Mouse (Mus musculus) kidney, embryonic 14.5 days (tissue): ENCODE measurements around the gene Nudt21. TPM values are rescaled to one million over a fixed set of nuclear protein-coding genes. Genes with fewer than 3 reads are reported as not detected.

Experiments used
- ATAC-seq: fragments of 200-750 bp; cut with Nextera tagmentation; 2 replicates; pipeline ENCODE4 v1.8.0; 2017; ENCODE audit warnings: moderate number of reproducible peaks, mild to moderate bottlenecking, moderate TSS enrichment, moderate library complexity; ENCODE audit not compliant: low FRiP score, low TSS enrichment
- H3K27ac ChIP-seq: fragments of 300-500 bp; sonication (generic); 2 replicates; pipeline ENCODE4 v1.5.1; 2014; ENCODE audit warnings: low read depth, mild to moderate bottlenecking, low read length, moderate library complexity, mixed read lengths
- H3K27me3 ChIP-seq: fragments of 300-500 bp; sonication (generic); 2 replicates; pipeline ENCODE4 v1.6.1; 2014; ENCODE audit warnings: mild to moderate bottlenecking, low read length; ENCODE audit not compliant: control insufficient read depth, insufficient read depth
- H3K36me3 ChIP-seq: fragments of 300-500 bp; sonication (generic); 2 replicates; pipeline ENCODE4 v1.6.1; 2014; ENCODE audit warnings: low read length, mixed read lengths; ENCODE audit not compliant: control insufficient read depth, insufficient read depth
- H3K4me1 ChIP-seq: fragments of 300-500 bp; sonication (generic); 2 replicates; pipeline ENCODE4 v1.6.1; 2014; ENCODE audit warnings: low read length, mixed read lengths; ENCODE audit not compliant: control insufficient read depth, insufficient read depth
- H3K4me2 ChIP-seq: fragments of 300-500 bp; sonication (generic); replicated peaks from 2 replicates; pipeline ENCODE4 v1.6.1; 2014; ENCODE audit warnings: low read depth, mild to moderate bottlenecking, low read length
- H3K4me3 ChIP-seq: fragments of 300-500 bp; sonication (generic); 2 replicates; pipeline ENCODE4 v1.5.1; 2014; ENCODE audit warnings: mild to moderate bottlenecking, low read length
- H3K9ac ChIP-seq: fragments of 300-500 bp; sonication (generic); 2 replicates; pipeline ENCODE4 v1.6.1; 2014; ENCODE audit warnings: low read depth, mild to moderate bottlenecking, low read length, moderate library complexity
- H3K9me3 ChIP-seq: fragments of 300-500 bp; sonication (generic); 2 replicates; pipeline ENCODE4 v1.6.1; 2016; ENCODE audit warnings: low read length; ENCODE audit not compliant: control insufficient read depth
- WGBS: fragments of 180-500 bp; shearing (Covaris S2); extraction: QIAGEN DNeasy Blood & Tissue Kit; methylation state at CpG from one replicate; pipeline ENCODE4 v1.1.7; 2014; 5-methylcytosine and 5-hydroxymethylcytosine counted together
- polyA plus RNA-seq: library from polyadenylated mRNA; unstranded; fragments of >200 nt; fragmentation: Nextera tagmentation; extraction: Ambion mirVana; gene quantifications from 2 replicates; pipeline ENCODE4 v1.2.1, GENCODE M21; 2014

Gene Nudt21
- polyA plus RNA-seq, 1 experiment from 2014 or later = 142 TPM

GRCm38 (mm10) chr8:93976446-93977211 is 60.2 kb downstream of the Nudt21 start:
- no peak overlapping the region for H3K4me2 ChIP-seq
- H3K4me1 ChIP-seq = no peaks in the 10 kb centered on the region
- H3K36me3 ChIP-seq = peaks cover 93% of the 10 kb centered on the region
- H3K27ac ChIP-seq = no peak overlapping the region
- no peak overlapping the region for H3K4me3 ChIP-seq
- H3K27me3 ChIP-seq = no peaks in the 10 kb centered on the region
- WGBS = 93% methylated on average over 6 of the region's 6 CpGs
- H3K9me3 ChIP-seq = no peaks in the 10 kb centered on the region
- no peak overlapping the region for H3K9ac ChIP-seq
- ATAC-seq = no peak

GRCm38 (mm10) chr8:93975358-93975757 is 61.5 kb downstream of the Nudt21 start:
- no peak overlapping the region for H3K4me2 ChIP-seq
- 84% methylated on average over 2 of the region's 2 CpGs for WGBS
- H3K27ac ChIP-seq = no peak overlapping the region
- no peaks in the 10 kb centered on the region for H3K27me3 ChIP-seq
- no peak overlapping the region for H3K9ac ChIP-seq
- H3K4me3 ChIP-seq = no peak overlapping the region
- no peak for ATAC-seq
- peaks cover 86% of the 10 kb centered on the region for H3K36me3 ChIP-seq
- H3K9me3 ChIP-seq = no peaks in the 10 kb centered on the region
- no peaks in the 10 kb centered on the region for H3K4me1 ChIP-seq

GRCm38 (mm10) chr8:93974602-93975186 is 62.1 kb downstream of the Nudt21 start:
- H3K9ac ChIP-seq = no peak overlapping the region
- H3K4me3 ChIP-seq = no peak overlapping the region
- WGBS = 87% methylated on average over 11 of the region's 11 CpGs
- H3K9me3 ChIP-seq = no peaks in the 10 kb centered on the region
- no peaks in the 10 kb centered on the region for H3K4me1 ChIP-seq
- H3K36me3 ChIP-seq = peaks cover 80% of the 10 kb centered on the region
- no peaks in the 10 kb centered on the region for H3K27me3 ChIP-seq
- H3K4me2 ChIP-seq = no peak overlapping the region
- no peak for ATAC-seq
- H3K27ac ChIP-seq = no peak overlapping the region

- H3K27me3 ChIP-seq = no peaks in the 10 kb centered on the region
- H3K27ac ChIP-seq = no peak overlapping the region
- no peaks in the 10 kb centered on the region for H3K4me1 ChIP-seq
- H3K9ac ChIP-seq = no peak overlapping the region
- no peak overlapping the region for H3K4me2 ChIP-seq
- peaks cover 73% of the 10 kb centered on the region for H3K36me3 ChIP-seq
- H3K4me3 ChIP-seq = no peak overlapping the region
- 94% methylated on average over 13 of the region's 13 CpGs for WGBS
- no peak for ATAC-seq
- H3K9me3 ChIP-seq = no peaks in the 10 kb centered on the region
Observed at GRCm38 (mm10) chr8:93973831-93974375, 62.9 kb downstream of the Nudt21 start.

GRCm38 (mm10) chr8:93972971-93973734 is 63.7 kb downstream of the Nudt21 start:
- no peak overlapping the region for H3K27ac ChIP-seq
- WGBS = 81% methylated on average over 14 of the region's 14 CpGs

GRCm38 (mm10) chr8:93972211-93972610 is 64.6 kb downstream of the Nudt21 start:
- H3K9ac ChIP-seq = no peak overlapping the region
- no peaks in the 10 kb centered on the region for H3K9me3 ChIP-seq
- no peak overlapping the region for H3K4me3 ChIP-seq
- H3K4me2 ChIP-seq = no peak overlapping the region
- no peak overlapping the region for H3K27ac ChIP-seq
- peaks cover 57% of the 10 kb centered on the region for H3K36me3 ChIP-seq
- WGBS = 96% methylated on average over 5 of the region's 5 CpGs
- no peaks in the 10 kb centered on the region for H3K27me3 ChIP-seq
- ATAC-seq = no peak
- no peaks in the 10 kb centered on the region for H3K4me1 ChIP-seq

More at GRCm38 (mm10) chr8:93972971-93973734, 63.7 kb downstream of the Nudt21 start:
- Histone ChIP-seq H3K4me2 (no peak overlapping the region), H3K4me1 (no peaks in the 10 kb centered on the region), H3K9ac (no peak overlapping the region), H3K27me3 (no peaks in the 10 kb centered on the region), H3K36me3 (peaks cover 66% of the 10 kb centered on the region), H3K9me3 (no peaks in the 10 kb centered on the region), H3K4me3 (no peak overlapping the region)
- ATAC-seq = no peak

GRCm38 (mm10) chr8:93971451-93971850 is 65.4 kb downstream of the Nudt21 start:
- no peak for ATAC-seq
- no peaks in the 10 kb centered on the region for H3K9me3 ChIP-seq
- 77% methylated on average over 10 of the region's 10 CpGs for WGBS
- no peak overlapping the region for H3K4me3 ChIP-seq
- no peaks in the 10 kb centered on the region for H3K4me1 ChIP-seq
- H3K4me2 ChIP-seq = no peak overlapping the region
- no peaks in the 10 kb centered on the region for H3K27me3 ChIP-seq
- no peak overlapping the region for H3K27ac ChIP-seq
- H3K36me3 ChIP-seq = peaks cover 52% of the 10 kb centered on the region
- H3K9ac ChIP-seq = no peak overlapping the region

- Histone ChIP-seq H3K36me3 (peaks cover 35% of the 10 kb centered on the region), H3K27ac (no peak overlapping the region), H3K9ac (no peak overlapping the region), H3K27me3 (no peaks in the 10 kb centered on the region), H3K4me3 (no peak overlapping the region), H3K4me2 (no peak overlapping the region), H3K4me1 (no peaks in the 10 kb centered on the region), H3K9me3 (no peaks in the 10 kb centered on the region)
- WGBS = 55% methylated on average over 7 of the region's 7 CpGs
- ATAC-seq = no peak
Observed at GRCm38 (mm10) chr8:93969626-93970340, 67.0 kb downstream of the Nudt21 start.
